Mouse (Mus musculus) c-Kit-positive CD71-positive TER-119-positive erythroid progenitor cells, embryonic 14.5 days (primary cell): ENCODE data around the gene Ceacam18.
"Not testable (repeated sequence)": the region's sequence is repeated elsewhere in the genome, so short reads cannot be mapped to it uniquely, and the experiment has no call there.

ENCODE experiments used
- DNase-seq: peaks from one replicate; pipeline ENCODE4 v3.0.0-alpha.2; 2013; ENCODE audit warnings: low spot score

Gene Ceacam18

GRCm38 (mm10) chr7:43634500-43634899 lies at the start of gene Ceacam18:
Gene Ceacam18, plus strand, starts transcription at chr7:43634707.
- no peak for DNase-seq

DNA sequence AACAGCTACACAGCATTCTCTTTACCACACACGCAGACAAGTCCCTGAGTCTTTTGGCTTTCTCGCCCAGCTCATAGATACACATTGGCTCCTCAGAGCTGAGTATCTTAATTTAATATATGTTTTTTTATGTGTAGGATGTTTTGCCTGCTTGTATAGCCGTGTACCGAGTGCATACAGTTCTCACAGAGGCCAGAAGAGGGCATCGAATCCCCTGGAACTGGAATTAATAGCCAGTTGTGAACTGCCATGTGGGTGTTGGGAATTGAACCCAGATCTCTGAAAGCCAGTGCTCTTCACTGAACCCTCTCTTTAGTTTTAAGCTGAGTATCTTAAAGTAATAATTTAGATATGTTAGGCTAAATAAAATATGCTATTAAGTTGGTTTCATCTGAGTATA lies 49.7 kb upstream of the Ceacam18 start:
- no peak for DNase-seq

GRCm38 (mm10) chr7:43601884-43602283 lies 32.6 kb upstream of the Ceacam18 start:
- DNase-seq = no peak

GRCm38 (mm10) chr7:43606896-43607742 lies 27.4 kb upstream of the Ceacam18 start, which contains the start of gene Zfp819:
Gene Zfp819, plus strand, starts transcription at chr7:43607169.
- DNase-seq = peak; percentile 3

DNA sequence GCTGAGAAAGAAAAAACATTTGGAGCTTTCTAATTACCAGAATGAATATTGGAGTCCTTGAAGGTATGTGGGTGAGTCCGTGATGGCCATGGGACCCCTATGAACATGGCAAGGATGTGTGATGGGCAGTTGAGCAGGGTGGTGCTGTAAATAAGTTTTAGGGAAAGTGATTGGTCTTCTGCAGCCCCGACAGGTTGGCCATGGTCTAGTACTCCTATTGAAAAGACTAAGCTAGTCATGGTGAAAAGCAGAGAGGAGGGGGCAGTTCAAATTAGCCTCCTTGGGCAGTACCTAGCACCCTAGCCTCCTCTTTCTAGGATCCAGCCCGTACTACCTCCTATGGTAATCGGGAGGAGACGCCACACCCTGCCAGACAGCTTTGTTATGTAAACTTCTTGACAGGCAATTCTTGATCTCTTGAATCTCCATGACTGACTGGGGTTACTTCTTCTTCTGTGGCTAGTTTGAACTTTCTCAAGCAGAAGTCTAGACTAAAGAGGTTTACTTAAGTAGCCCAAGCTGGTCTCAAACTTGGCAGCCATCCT lies 26.7 kb upstream of the Ceacam18 start:
- no peak for DNase-seq

- no peak for DNase-seq
Observed at GRCm38 (mm10) chr7:43608316-43608824, 26.1 kb upstream of the Ceacam18 start.

DNA sequence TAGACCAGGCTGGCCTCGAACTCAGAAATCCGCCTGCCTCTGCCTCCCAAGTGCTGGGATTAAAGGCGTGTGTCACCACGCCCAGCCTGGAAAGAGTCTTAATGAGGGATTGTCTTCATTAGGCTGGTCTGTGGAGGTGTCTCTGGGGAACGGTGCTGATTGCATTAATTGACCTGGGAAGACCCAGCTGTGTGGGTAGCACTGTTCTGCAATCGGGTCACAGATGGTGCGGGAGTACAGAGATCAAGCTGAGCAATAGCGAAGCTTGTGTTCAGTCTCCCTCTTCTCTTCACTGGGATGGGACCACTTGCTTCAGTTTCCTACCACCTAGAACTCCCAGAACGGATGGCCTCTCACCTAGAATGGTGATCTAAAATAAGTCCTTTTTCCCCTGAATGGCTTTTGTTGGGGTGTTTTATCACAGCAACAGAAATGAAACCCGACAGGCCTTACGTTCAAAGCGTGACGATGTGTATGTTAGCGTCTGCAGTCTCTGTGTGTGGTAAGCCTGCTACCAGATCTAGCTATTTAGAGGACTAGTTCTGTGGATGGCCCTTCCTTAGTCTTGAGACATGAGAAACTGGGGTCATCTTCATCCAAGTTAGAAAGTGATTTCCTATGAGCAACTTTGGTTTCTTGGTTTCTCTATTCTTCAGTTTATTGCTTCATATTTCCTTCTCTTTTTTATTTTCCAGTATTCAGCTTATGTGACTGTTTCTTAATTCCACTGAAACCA lies 20.5 kb upstream of the Ceacam18 start:
- no peak for DNase-seq

DNA sequence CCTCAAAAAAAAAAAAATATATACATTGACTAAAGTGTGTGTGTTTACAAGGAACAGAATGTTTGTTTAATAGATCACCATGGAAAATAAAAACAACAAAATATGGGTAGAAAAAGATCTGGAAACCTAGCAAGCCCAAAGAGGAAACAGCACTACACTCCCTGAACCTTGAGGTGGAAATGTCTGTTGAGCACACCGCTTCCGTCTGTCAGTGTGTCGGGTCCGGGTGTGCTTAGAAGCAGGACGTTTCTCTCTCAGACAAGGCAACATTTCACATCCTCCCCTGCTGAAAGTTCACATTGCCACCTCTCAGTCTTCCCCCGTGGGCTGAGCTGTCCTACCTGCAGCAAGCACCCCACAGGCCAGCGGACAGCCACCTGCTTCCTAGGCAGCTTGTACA lies 11.6 kb upstream of the Ceacam18 start:
- DNase-seq = no peak

DNA sequence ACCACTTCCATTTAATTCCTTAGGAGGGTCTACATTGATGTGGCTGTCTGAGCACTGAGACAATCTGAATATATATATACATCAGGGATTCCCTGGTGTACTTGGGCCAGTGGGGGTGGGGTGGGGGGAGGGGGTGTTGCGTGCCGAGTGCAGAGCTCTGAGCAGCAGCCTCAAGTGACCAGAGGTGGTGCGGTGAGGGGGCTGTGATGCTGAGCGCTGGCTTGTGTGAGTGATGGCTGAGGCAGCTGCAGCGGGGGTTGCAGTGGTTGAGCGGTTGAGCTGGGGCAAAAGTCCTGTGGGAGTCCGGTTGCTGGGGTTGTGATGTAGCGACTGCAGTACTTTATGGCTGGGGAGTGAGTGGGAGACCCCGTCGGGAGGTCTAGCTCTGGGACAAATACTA lies 10.7 kb upstream of the Ceacam18 start:
- DNase-seq = no peak

GRCm38 (mm10) chr7:43625065-43625464 lies 9.4 kb upstream of the Ceacam18 start:
- no peak for DNase-seq

DNA sequence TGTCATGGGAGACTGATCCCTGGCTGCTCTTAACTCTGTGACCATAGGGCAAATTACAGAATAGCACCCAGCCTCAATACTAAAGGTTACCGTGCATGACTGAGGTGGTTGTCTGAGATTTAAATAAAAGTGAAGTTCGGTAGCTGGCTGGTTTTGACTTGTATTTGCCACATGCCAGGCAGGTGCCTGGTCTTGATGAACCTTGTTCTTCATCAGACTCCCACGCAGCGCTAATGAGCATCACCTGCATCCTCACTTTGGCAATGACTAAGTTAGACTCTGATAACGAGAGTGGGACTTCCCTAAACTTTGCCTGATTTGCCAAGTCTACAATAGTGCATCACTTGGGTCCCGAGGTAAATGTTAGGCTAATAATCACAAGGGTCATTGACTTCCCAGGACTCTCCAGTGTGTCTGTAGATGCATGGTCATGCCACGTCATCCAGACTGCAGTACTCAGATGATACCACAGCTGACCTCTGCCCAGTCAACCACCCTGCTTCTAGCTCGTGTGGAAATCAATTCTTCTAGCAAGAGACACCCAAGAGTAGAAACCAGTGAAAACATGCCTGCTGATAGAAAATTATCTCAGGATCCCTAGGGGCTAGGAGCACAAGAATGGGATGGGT lies 8.6 kb upstream of the Ceacam18 start:
- DNase-seq = no peak

GRCm38 (mm10) chr7:43633940-43634339 lies 567 bp upstream of the Ceacam18 start:
- no peak for DNase-seq

DNA sequence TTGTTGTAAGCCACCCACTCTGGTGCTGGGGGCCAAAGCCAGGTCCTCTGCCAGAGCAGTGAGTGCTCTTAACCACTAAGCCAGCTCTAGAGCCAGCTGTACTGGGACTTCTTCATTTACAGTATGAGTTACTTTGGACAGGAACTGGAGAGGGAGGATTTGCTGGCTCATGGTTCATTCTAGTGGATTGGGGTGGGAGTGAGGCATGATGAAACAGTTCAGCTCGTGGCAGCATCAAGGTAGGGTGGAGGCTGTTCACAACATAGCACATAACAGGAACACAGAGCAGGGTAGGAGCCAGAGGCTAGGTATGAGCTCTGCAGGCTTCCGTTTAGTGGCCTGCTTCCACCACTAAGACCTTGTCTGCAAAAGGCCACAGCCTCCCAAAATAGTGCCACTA lies 1.7 kb downstream of the Ceacam18 start:
- no peak for DNase-seq

DNA sequence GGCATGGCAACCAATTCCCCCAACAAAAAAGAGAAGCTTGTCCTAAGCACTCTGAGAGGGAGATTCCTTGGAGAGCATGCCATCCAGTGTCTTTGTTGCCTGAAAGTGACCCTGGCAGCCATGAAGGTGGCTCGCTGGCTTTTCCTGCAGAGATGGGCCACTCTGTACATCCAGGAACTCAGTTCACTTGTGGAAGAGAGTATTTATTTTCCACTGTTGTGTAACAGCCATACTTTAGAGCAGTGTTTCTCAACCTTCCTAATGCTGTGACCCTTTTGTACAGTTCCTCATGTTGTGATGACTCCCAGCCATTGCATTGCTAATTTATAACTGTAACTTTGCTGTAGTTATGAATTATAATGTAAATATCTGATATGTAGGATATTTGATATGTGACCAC lies 2.6 kb downstream of the Ceacam18 start:
- no peak for DNase-seq

GRCm38 (mm10) chr7:43642587-43642986 lies 8.1 kb downstream of the Ceacam18 start:
- no peak for DNase-seq

GRCm38 (mm10) chr7:43643046-43643652 lies 8.6 kb downstream of the Ceacam18 start:
- no peak for DNase-seq

DNA sequence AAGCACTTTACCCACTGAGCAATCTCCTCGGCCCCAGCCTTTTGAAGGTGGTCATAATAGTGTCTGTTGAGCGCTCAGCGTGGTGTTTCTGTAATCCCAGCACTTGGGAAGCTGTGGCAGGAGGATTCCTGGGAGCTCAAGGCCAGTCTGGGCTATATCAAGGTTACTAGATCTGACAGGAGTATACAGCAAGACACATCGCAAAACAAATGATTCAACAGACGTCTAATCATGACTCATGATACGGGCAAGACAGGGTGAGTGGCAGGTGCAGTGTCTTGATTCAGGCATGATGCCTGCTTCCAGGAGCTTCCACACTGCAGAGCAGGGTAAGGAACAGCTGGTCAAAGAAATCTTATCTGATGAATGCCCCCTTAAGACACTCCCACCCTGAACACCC lies 18.2 kb downstream of the Ceacam18 start:
- no peak for DNase-seq

GRCm38 (mm10) chr7:43654519-43654918 lies 20.0 kb downstream of the Ceacam18 start:
- DNase-seq = no peak

DNA sequence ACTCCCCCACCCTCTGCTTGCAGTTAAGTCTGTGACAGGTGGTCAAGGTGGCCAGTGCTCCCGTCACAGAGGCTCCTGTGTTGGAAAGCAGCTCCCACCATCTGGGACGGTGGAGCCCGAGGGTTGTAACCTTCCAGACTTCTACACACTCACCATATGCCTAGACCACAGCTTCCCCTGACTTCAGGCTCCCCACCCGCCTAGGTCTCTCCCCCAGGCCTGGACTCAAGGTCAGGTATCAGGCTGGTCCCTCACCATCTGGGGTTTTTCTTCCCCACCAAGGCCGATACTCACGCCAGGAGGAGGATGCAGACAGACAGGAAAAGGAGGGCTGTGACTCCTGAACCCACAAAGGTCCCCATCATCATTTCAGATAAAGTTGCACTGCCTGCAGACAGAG lies 21.7 kb downstream of the Ceacam18 start:
- no peak for DNase-seq

GRCm38 (mm10) chr7:43660002-43660401 lies 25.5 kb downstream of the Ceacam18 start, which contains the start of gene Siglece:
Gene Siglece, minus strand, starts transcription at chr7:43660161.
- DNase-seq = no peak

DNA sequence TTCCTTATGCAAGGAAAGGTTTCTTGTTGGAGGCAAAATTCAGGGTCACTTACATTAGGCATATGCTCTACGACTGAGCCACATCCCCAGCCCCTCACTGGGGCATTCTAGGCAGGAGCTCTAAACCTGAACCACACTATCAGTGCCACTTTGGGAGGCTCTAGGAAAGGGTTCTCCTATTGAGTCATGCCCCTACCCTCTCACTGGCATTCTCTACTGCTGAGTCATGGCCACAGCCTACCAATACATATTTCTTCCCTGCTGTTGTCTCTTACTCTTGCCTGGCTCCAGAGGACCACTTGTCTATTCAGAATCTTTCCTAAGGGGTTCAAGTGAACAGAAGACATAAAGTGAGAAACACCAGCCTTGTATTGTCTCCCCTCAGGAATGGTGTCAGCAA lies 28.3 kb downstream of the Ceacam18 start:
- DNase-seq = no peak

DNA sequence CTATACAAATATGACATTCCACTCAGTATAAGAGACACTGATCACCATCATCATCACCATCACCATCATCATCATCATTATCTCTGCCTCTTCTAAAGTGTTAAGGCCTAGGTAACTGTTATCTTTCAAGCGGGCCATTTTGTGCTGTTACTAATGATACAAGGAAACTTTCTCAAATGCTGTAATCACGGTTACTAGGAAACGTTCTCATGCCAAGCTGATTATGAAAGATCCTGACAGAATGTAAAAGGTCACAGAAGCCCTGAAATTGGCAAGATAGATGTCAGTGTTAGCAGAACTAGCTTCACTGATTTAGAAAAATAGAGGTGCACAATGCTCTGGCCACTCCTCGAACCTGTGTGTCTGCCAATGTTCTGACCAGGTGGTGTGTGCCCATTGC lies 32.7 kb downstream of the Ceacam18 start:
- DNase-seq = not testable (repeated sequence)
